In the genomic region with DNA sequence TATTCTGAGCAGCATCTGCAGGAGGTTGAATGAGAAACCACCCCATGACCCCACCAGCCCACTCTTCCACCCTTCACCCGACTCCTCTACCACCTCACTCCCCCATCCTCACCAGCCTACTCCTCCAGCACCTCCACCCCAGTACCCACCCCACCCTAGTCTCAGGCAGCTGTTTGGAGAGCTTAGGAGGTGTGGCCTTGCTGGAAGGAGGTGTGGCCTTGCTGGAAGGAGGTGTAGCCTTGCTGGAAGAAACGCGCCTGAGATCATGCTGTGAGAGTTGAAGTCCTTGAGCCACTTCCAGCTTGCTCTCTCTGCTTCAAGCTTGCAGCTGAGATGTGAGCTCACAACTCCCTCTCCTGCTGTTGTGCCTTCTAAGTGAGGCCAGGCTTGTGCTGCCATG, we compare ENCODE assay signal across 11 mouse cellular contexts. TPM values are rescaled to one million over a fixed set of nuclear protein-coding genes. Genes with fewer than 3 reads are reported as not detected.
DNase-seq lines count a peak whose midpoint lies in the region; ATAC-seq and TF ChIP-seq lines count a peak whose summit lies in the region.
"Had no signal": no experiment of that assay in that cellular context is flagged by ENCODE, and none has a peak within 500 bp of the region (broad histone marks: within the 10 kb centered on the region; RNA-seq: fewer than 3 reads in every experiment).

No protein-coding gene starts in this region.

- TF ChIP-seq POLR2A in MEL (IDR thresholded peaks at IDR 0.05; ENCODE audit: control insufficient read depth in 1 of 2, insufficient read depth in 1 of 2, low read depth in 1 of 2, low read length in 2 of 2, poor library complexity in 1 of 2), result no peak

- no peak overlapping the region for H3K9ac ChIP-seq in kidney, postnatal 0 days (ENCODE audit: low read depth, low read length)
- no peak overlapping the region; the same call in 1 of the 2 replicates for H3K9ac ChIP-seq in MEL (ENCODE audit: control insufficient read depth, low read depth, low read length, poor library complexity, severe bottlenecking)
- no peak overlapping the region for H3K9ac ChIP-seq in embryonic facial prominence, embryonic 14.5 days (ENCODE audit: low read depth, low read length)
- no peak overlapping the region for H3K9ac ChIP-seq in midbrain, embryonic 16.5 days (ENCODE audit: low read depth, low read length)
- H3K9ac ChIP-seq: midbrain, embryonic 12.5 days had no signal

- H3K4me3 ChIP-seq in kidney, postnatal 0 days (replicated peaks; ENCODE audit: low read depth, low read length), result no peak overlapping the region
- H3K4me3 ChIP-seq in MEL (ENCODE audit: control insufficient read depth in 1 of 2, insufficient read depth in 1 of 2, low read depth in 2 of 2, low read length in 2 of 2), result peak overlapping the region; percentile 7 to 45; a peak in 2 of 4 replicates
- no peak overlapping the region for H3K4me3 ChIP-seq in embryonic facial prominence, embryonic 14.5 days (ENCODE audit: low read depth, low read length)
- no peak overlapping the region for H3K4me3 ChIP-seq in midbrain, embryonic 16.5 days (ENCODE audit: low read depth, low read length)
- H3K4me3 ChIP-seq: midbrain, embryonic 12.5 days had no signal

- no peak for TF ChIP-seq CTCF in kidney, postnatal 0 days (IDR thresholded peaks at IDR 0.05; ENCODE audit: low read depth)
- TF ChIP-seq CTCF in MEL (IDR thresholded peaks at IDR 0.05 in 2 of 3, conservative IDR thresholded peaks at IDR 0.05 in 1 of 3; ENCODE audit: control insufficient read depth in 1 of 3, insufficient read depth in 1 of 3, low read depth in 2 of 3, low read length in 3 of 3, poor library complexity in 1 of 3, severe bottlenecking in 1 of 3), result no peak

- no peaks in the 10 kb centered on the region for H3K9me3 ChIP-seq in kidney, postnatal 0 days (replicated peaks; ENCODE audit: low read length)
- no peaks in the 10 kb centered on the region for H3K9me3 ChIP-seq in MEL (replicated peaks; ENCODE audit: insufficient read depth, low read length)
- no peaks in the 10 kb centered on the region for H3K9me3 ChIP-seq in embryonic facial prominence, embryonic 14.5 days (ENCODE audit: control insufficient read depth, low read length)
- H3K9me3 ChIP-seq in midbrain, embryonic 16.5 days (replicated peaks; ENCODE audit: control insufficient read depth, low read length, poor library complexity, severe bottlenecking), result no peaks in the 10 kb centered on the region
- H3K9me3 ChIP-seq: midbrain, embryonic 12.5 days had no signal

- peak; percentile 63; the same call in 1 of the 2 replicates for ATAC-seq in kidney, postnatal 0 days (replicated peaks; ENCODE audit: low FRiP score, low read depth)
- ATAC-seq in embryonic facial prominence, embryonic 14.5 days (ENCODE audit: low read depth), result 0 out of 2 replicates have a peak, but pooled peaks have one; percentile 37
- ATAC-seq in inflammation-experienced regulatory T-cells, adult 6 months, result no peak
- ATAC-seq in midbrain, embryonic 16.5 days, result no peak

- WGBS in kidney, postnatal 0 days, result 17% methylated on average over 3 of the region's 3 CpGs
- 14% methylated on average over 3 of the region's 3 CpGs for WGBS in embryonic facial prominence, embryonic 14.5 days
- 36% methylated on average over 3 of the region's 3 CpGs for WGBS in midbrain, embryonic 16.5 days

- H3K79me2 ChIP-seq in MEL (ENCODE audit: control insufficient read depth, insufficient read depth, low read length, poor library complexity), result no peaks in the 10 kb centered on the region

- H3K27ac ChIP-seq in kidney, postnatal 0 days, result no peak overlapping the region
- no peak overlapping the region for H3K27ac ChIP-seq in MEL (ENCODE audit: control insufficient read depth, low read depth, low read length)
- H3K27ac ChIP-seq in embryonic facial prominence, embryonic 14.5 days (replicated peaks; ENCODE audit: low read depth, low read length), result no peak overlapping the region
- no peak overlapping the region for H3K27ac ChIP-seq in midbrain, embryonic 16.5 days (ENCODE audit: low read length)
- H3K27ac ChIP-seq: midbrain, embryonic 12.5 days had no signal

- no peaks in the 10 kb centered on the region for H3K36me3 ChIP-seq in kidney, postnatal 0 days (ENCODE audit: insufficient read depth, low read length)
- H3K36me3 ChIP-seq in MEL (ENCODE audit: control insufficient read depth in 1 of 2, insufficient read depth in 2 of 2, low read length in 2 of 2), result peaks cover 0 to 29% of the 10 kb centered on the region in 2 experiments; a peak in 2 of 4 replicates
- no peaks in the 10 kb centered on the region for H3K36me3 ChIP-seq in embryonic facial prominence, embryonic 14.5 days (ENCODE audit: control insufficient read depth, insufficient read depth, low read length)
- no peaks in the 10 kb centered on the region for H3K36me3 ChIP-seq in midbrain, embryonic 16.5 days (ENCODE audit: control insufficient read depth, insufficient read depth, low read length)
- H3K36me3 ChIP-seq: midbrain, embryonic 12.5 days had no signal

- TF ChIP-seq RAD21 in MEL (IDR thresholded peaks at IDR 0.05; ENCODE audit: low read depth, low read length), result no peak

- H3K27me3 ChIP-seq in kidney, postnatal 0 days (ENCODE audit: insufficient read depth, low read length), result no peaks in the 10 kb centered on the region
- no peaks in the 10 kb centered on the region for H3K27me3 ChIP-seq in MEL (ENCODE audit: control insufficient read depth in 1 of 2, insufficient read depth in 2 of 2, low read length in 2 of 2)
- H3K27me3 ChIP-seq in embryonic facial prominence, embryonic 14.5 days (replicated peaks; ENCODE audit: control insufficient read depth, insufficient read depth, low read length), result no peaks in the 10 kb centered on the region
- H3K27me3 ChIP-seq in midbrain, embryonic 16.5 days (ENCODE audit: control insufficient read depth, insufficient read depth, low read depth, low read length), result no peaks in the 10 kb centered on the region
- H3K27me3 ChIP-seq: midbrain, embryonic 12.5 days had no signal

- H3K4me2 ChIP-seq in kidney, postnatal 0 days (ENCODE audit: low read length), result no peak overlapping the region
- no peak overlapping the region for H3K4me2 ChIP-seq in embryonic facial prominence, embryonic 14.5 days (ENCODE audit: low read depth, low read length)
- H3K4me2 ChIP-seq in midbrain, embryonic 16.5 days (ENCODE audit: low read length), result no peak overlapping the region
- H3K4me2 ChIP-seq: midbrain, embryonic 12.5 days had no signal

- no peaks in the 10 kb centered on the region for H3K4me1 ChIP-seq in kidney, postnatal 0 days (replicated peaks; ENCODE audit: insufficient read depth, low read length)
- H3K4me1 ChIP-seq in MEL (ENCODE audit: control insufficient read depth in 1 of 2, insufficient read depth in 2 of 2, low read length in 2 of 2), result peaks cover 35 to 47% of the 10 kb centered on the region in 2 experiments
- H3K4me1 ChIP-seq in embryonic facial prominence, embryonic 14.5 days (ENCODE audit: control insufficient read depth, insufficient read depth, low read length), result no peaks in the 10 kb centered on the region
- no peaks in the 10 kb centered on the region for H3K4me1 ChIP-seq in midbrain, embryonic 16.5 days (ENCODE audit: control insufficient read depth, insufficient read depth, low read length)
- H3K4me1 ChIP-seq: midbrain, embryonic 12.5 days had no signal

- no peak for TF ChIP-seq EP300 in MEL (IDR thresholded peaks at IDR 0.05; ENCODE audit: low read depth in 1 of 2, low read length in 2 of 2)

- peak; percentile 42 for DNase-seq in kidney, postnatal 0 days (ENCODE audit: low spot score)
- no peak for DNase-seq in kidney, postnatal 4 days
- DNase-seq in MEL (ENCODE audit: low read depth, low spot score), result peak; percentile 80
- peak; percentile 33 for DNase-seq in embryonic facial prominence, embryonic 14.5 days (ENCODE audit: low spot score)
- peak; percentile 22 for DNase-seq in naive thymus-derived CD4-positive, alpha-beta T cell, adult 2 months (ENCODE audit: low read depth)
- no peak for DNase-seq in testis, postnatal 14 days (ENCODE audit: low spot score)
- DNase-seq: cerebellum, adult 11-12 months; heart, adult 11 months had no signal

TF ChIP-seq in MEL, 35 proteins besides CTCF, POLR2A, EP300 and RAD21:
- TF ChIP-seq ZMIZ1 (IDR thresholded peaks at IDR 0.05; ENCODE audit: low read depth, low read length), result no peak
- no peak for TF ChIP-seq TBP (IDR thresholded peaks at IDR 0.05; ENCODE audit: low read depth, low read length)
- TF ChIP-seq ELF1 (IDR thresholded peaks at IDR 0.05; ENCODE audit: low read depth, low read length), result no peak
- no peak for TF ChIP-seq JUND (IDR thresholded peaks at IDR 0.05; ENCODE audit: low read depth, low read length)
- no peak for TF ChIP-seq NELFE (IDR thresholded peaks at IDR 0.05; ENCODE audit: low read depth, low read length)
- peak; percentile 40; the same call in 1 of the 2 replicates for TF ChIP-seq MAX (IDR thresholded peaks at IDR 0.05; ENCODE audit: low read length)
- peak; percentile 29; the same call in 1 of the 2 replicates for TF ChIP-seq SIN3A (IDR thresholded peaks at IDR 0.05; ENCODE audit: low read length)
- TF ChIP-seq CHD1 (IDR thresholded peaks at IDR 0.05; ENCODE audit: low read depth, low read length), result no peak
- no peak for TF ChIP-seq HCFC1 (IDR thresholded peaks at IDR 0.05; ENCODE audit: low read depth, low read length)
- peak; percentile 19; the same call in 1 of the 2 replicates for TF ChIP-seq SMC3 (IDR thresholded peaks at IDR 0.05; ENCODE audit: low read depth, low read length)
- no peak for TF ChIP-seq MAFK (IDR thresholded peaks at IDR 0.05; ENCODE audit: borderline replicate concordance, low read depth, low read length)
- TF ChIP-seq POLR2AphosphoS2 (IDR thresholded peaks at IDR 0.05; ENCODE audit: low read length), result no peak
- TF ChIP-seq MXI1 (IDR thresholded peaks at IDR 0.05; ENCODE audit: low read depth, low read length), result no peak
- TF ChIP-seq USF1 (IDR thresholded peaks at IDR 0.05; ENCODE audit: low read depth, low read length), result no peak
- no peak for TF ChIP-seq RCOR1 (IDR thresholded peaks at IDR 0.05; ENCODE audit: low read depth, low read length)
- no peak for TF ChIP-seq BHLHE40 (IDR thresholded peaks at IDR 0.05; ENCODE audit: borderline replicate concordance, low read depth, low read length)

RNA-seq across cellular contexts. Expression of gene Kdm8, which starts 26.1 kb away (rescaled TPM):
- polyA plus RNA-seq in kidney, postnatal 0 days (2015; fragmentation: Nextera tagmentation; extraction: Ambion mirVana), result 7.7 and 8.1 TPM in 2 replicates
- total RNA-seq in MEL (2012; rRNA removed), result 10.3 and 14.7 TPM in 2 replicates
- polyA plus RNA-seq in MEL (2012; ENCODE audit: insufficient read depth in 1 of 2, insufficient read length in 2 of 2, low read depth in 1 of 2, low replicate concordance in 2 of 2, missing spikeins in 1 of 2), result 10 to 100 TPM in 1 of 2 experiments, not detected in 1; 11.6 TPM
- 6.9 and 8.7 TPM in 2 replicates for polyA plus RNA-seq in embryonic facial prominence, embryonic 14.5 days (2014; fragmentation: Nextera tagmentation; extraction: Ambion mirVana)
- 1 to 10 TPM; 2.4 to 7.3 (median 4.5) TPM for polyA plus RNA-seq in inflammation-experienced regulatory T-cells, adult 6 months (2017; shearing (Covaris generic))
- 3.9 and 4.1 TPM in 2 replicates for polyA plus RNA-seq in midbrain, embryonic 16.5 days (2015; fragmentation: Nextera tagmentation; extraction: Ambion mirVana)

Comparison
In these comparisons a context has a peak if more than half of its experiments do, and no peak if none do; other contexts are left out.
1. DNase-seq: peak in kidney, postnatal 0 days (single experiment), MEL (single experiment), embryonic facial prominence, embryonic 14.5 days (single experiment) and naive thymus-derived CD4-positive, alpha-beta T cell, adult 2 months (single experiment); none in kidney, postnatal 4 days (0 of 2) and testis, postnatal 14 days (single experiment).
2. ATAC-seq: peak in kidney, postnatal 0 days (single experiment) and embryonic facial prominence, embryonic 14.5 days (single experiment); none in inflammation-experienced regulatory T-cells, adult 6 months (single experiment) and midbrain, embryonic 16.5 days (single experiment).
3. H3K4me3 ChIP-seq: peak in MEL (2 of 2); none in kidney, postnatal 0 days (single experiment), embryonic facial prominence, embryonic 14.5 days (single experiment) and midbrain, embryonic 16.5 days (single experiment).